Mouse (Mus musculus) hindbrain, embryonic 12.5 days (tissue): ENCODE measurements around the gene Kcmf1. TPM values are rescaled to one million over a fixed set of nuclear protein-coding genes. Genes with fewer than 3 reads are reported as not detected.
"Not testable (repeated sequence)": the region's sequence is repeated elsewhere in the genome, so short reads cannot be mapped to it uniquely, and the experiment has no call there.

Experiments
- ATAC-seq: fragments of 200-750 bp; cut with Nextera tagmentation; 2 replicates; pipeline ENCODE4 v1.8.0; 2017; ENCODE audit warnings: moderate TSS enrichment; ENCODE audit not compliant: low FRiP score
- H3K27ac ChIP-seq: fragments of 300-500 bp; sonication (generic); 2 replicates; pipeline ENCODE4 v1.5.1; 2016; ENCODE audit warnings: mild to moderate bottlenecking
- H3K27me3 ChIP-seq: fragments of 300-500 bp; sonication (generic); 2 replicates; pipeline ENCODE4 v1.6.1; 2016; ENCODE audit warnings: mild to moderate bottlenecking
- H3K36me3 ChIP-seq: fragments of 300-500 bp; sonication (generic); 2 replicates; pipeline ENCODE4 v1.6.1; 2016; ENCODE audit warnings: mild to moderate bottlenecking
- H3K4me1 ChIP-seq: fragments of 300-500 bp; sonication (generic); 2 replicates; pipeline ENCODE4 v1.6.1; 2016
- H3K4me2 ChIP-seq: fragments of 300-500 bp; sonication (generic); replicated peaks from 2 replicates; pipeline ENCODE4 v1.6.1; 2016; ENCODE audit warnings: mild to moderate bottlenecking
- H3K4me3 ChIP-seq: fragments of 300-500 bp; sonication (generic); 2 replicates; pipeline ENCODE4 v1.5.1; 2016; ENCODE audit warnings: mild to moderate bottlenecking
- H3K9ac ChIP-seq: fragments of 300-500 bp; sonication (generic); 2 replicates; pipeline ENCODE4 v1.6.1; 2016; ENCODE audit warnings: mild to moderate bottlenecking, moderate library complexity
- H3K9me3 ChIP-seq: fragments of 300-500 bp; sonication (generic); replicated peaks from 2 replicates; pipeline ENCODE4 v1.6.1; 2016; ENCODE audit warnings: mild to moderate bottlenecking
- WGBS: fragments of 180-500 bp; shearing (Covaris S2); methylation state at CpG from one replicate; pipeline ENCODE4 v1.1.7; 2016; 5-methylcytosine and 5-hydroxymethylcytosine counted together
- polyA plus RNA-seq: library from polyadenylated mRNA; unstranded; fragments of >200 nt; fragmentation: Nextera tagmentation; extraction: Ambion mirVana; gene quantifications from 2 replicates; pipeline ENCODE4 v1.2.1, GENCODE M21; 2016

Gene Kcmf1
- polyA plus RNA-seq, 1 experiment from 2014 or later, result 49.0 TPM

- H3K4me3 ChIP-seq, result no peak overlapping the region
- H3K4me2 ChIP-seq, result no peak overlapping the region
- no peaks in the 10 kb centered on the region for H3K9me3 ChIP-seq
- no peak overlapping the region for H3K9ac ChIP-seq
- H3K36me3 ChIP-seq, result no peaks in the 10 kb centered on the region
- WGBS, result 87% methylated on average over 1 of the region's 1 CpGs
- no peak for ATAC-seq
- no peak overlapping the region for H3K27ac ChIP-seq
- H3K27me3 ChIP-seq, result no peaks in the 10 kb centered on the region
- peaks cover 17% of the 10 kb centered on the region for H3K4me1 ChIP-seq
These were observed 32.0 kb downstream of the Kcmf1 start for GRCm38 (mm10) chr6:72867746-72868145.

GRCm38 (mm10) chr6:72866232-72866631 lies 33.5 kb downstream of the Kcmf1 start:
- no peak overlapping the region for H3K4me2 ChIP-seq
- no peak overlapping the region for H3K27ac ChIP-seq
- no peak overlapping the region for H3K9ac ChIP-seq
- no peaks in the 10 kb centered on the region for H3K36me3 ChIP-seq
- H3K4me1 ChIP-seq, result peaks cover 13% of the 10 kb centered on the region
- 88% methylated on average over 2 of the region's 2 CpGs for WGBS
- no peaks in the 10 kb centered on the region for H3K9me3 ChIP-seq
- no peaks in the 10 kb centered on the region for H3K27me3 ChIP-seq
- no peak overlapping the region for H3K4me3 ChIP-seq
- ATAC-seq, result no peak

- WGBS, result 96% methylated on average over 5 of the region's 5 CpGs
- H3K27ac ChIP-seq, result not testable (repeated sequence)
These were observed 37.1 kb downstream of the Kcmf1 start for GRCm38 (mm10) chr6:72862686-72863085.

GRCm38 (mm10) chr6:72854256-72854655 lies 45.5 kb downstream of the Kcmf1 start:
- no peak for ATAC-seq
- Histone ChIP-seq H3K27me3 (no peaks in the 10 kb centered on the region), H3K36me3 (peaks cover 52% of the 10 kb centered on the region), H3K4me3 (no peak overlapping the region), H3K4me1 (no peaks in the 10 kb centered on the region), H3K9ac (no peak overlapping the region), H3K4me2 (no peak overlapping the region), H3K27ac (no peak overlapping the region), H3K9me3 (0 out of 2 replicates have a peak, but pooled peaks cover 3% of the 10 kb centered on the region)
- WGBS, result 91% methylated on average over 5 of the region's 5 CpGs

More at GRCm38 (mm10) chr6:72862686-72863085, 37.1 kb downstream of the Kcmf1 start:
- not testable (repeated sequence) for H3K9ac ChIP-seq, H3K36me3 ChIP-seq, H3K4me2 ChIP-seq, H3K9me3 ChIP-seq, H3K27me3 ChIP-seq, ATAC-seq, H3K4me1 ChIP-seq, H3K4me3 ChIP-seq

- no peak for ATAC-seq
- no peak overlapping the region for H3K27ac ChIP-seq
- H3K36me3 ChIP-seq, result peaks cover 58% of the 10 kb centered on the region
- no peaks in the 10 kb centered on the region for H3K27me3 ChIP-seq
- H3K4me3 ChIP-seq, result no peak overlapping the region
- H3K4me1 ChIP-seq, result no peaks in the 10 kb centered on the region
- 0 out of 2 replicates have a peak, but pooled peaks cover 3% of the 10 kb centered on the region for H3K9me3 ChIP-seq
- 88% methylated on average over 4 of the region's 4 CpGs for WGBS
- H3K4me2 ChIP-seq, result no peak overlapping the region
- no peak overlapping the region for H3K9ac ChIP-seq
These were observed 47.6 kb downstream of the Kcmf1 start for GRCm38 (mm10) chr6:72852180-72852579.

GRCm38 (mm10) chr6:72851633-72852032 lies 48.1 kb downstream of the Kcmf1 start:
- peaks cover 58% of the 10 kb centered on the region for H3K36me3 ChIP-seq
- no peak overlapping the region for H3K4me3 ChIP-seq
- no peaks in the 10 kb centered on the region for H3K27me3 ChIP-seq
- ATAC-seq, result no peak
- no peak overlapping the region for H3K27ac ChIP-seq
- no peaks in the 10 kb centered on the region for H3K4me1 ChIP-seq
- no peak overlapping the region for H3K4me2 ChIP-seq
- 81% methylated on average over 5 of the region's 5 CpGs for WGBS
- no peak overlapping the region for H3K9ac ChIP-seq
- 0 out of 2 replicates have a peak, but pooled peaks cover 3% of the 10 kb centered on the region for H3K9me3 ChIP-seq

GRCm38 (mm10) chr6:72841986-72842502 lies 57.7 kb downstream of the Kcmf1 start:
- Histone ChIP-seq H3K27me3 (no peaks in the 10 kb centered on the region), H3K4me1 (no peaks in the 10 kb centered on the region), H3K4me3 (no peak overlapping the region), H3K9me3 (no peaks in the 10 kb centered on the region), H3K4me2 (no peak overlapping the region), H3K9ac (no peak overlapping the region), H3K36me3 (peaks cover 58% of the 10 kb centered on the region), H3K27ac (no peak overlapping the region)
- no peak for ATAC-seq
- 91% methylated on average over 7 of the region's 7 CpGs for WGBS

GRCm38 (mm10) chr6:72840867-72841780 lies 58.7 kb downstream of the Kcmf1 start:
- Histone ChIP-seq H3K27ac (no peak overlapping the region), H3K4me2 (no peak overlapping the region), H3K4me1 (no peaks in the 10 kb centered on the region), H3K9ac (no peak overlapping the region), H3K27me3 (no peaks in the 10 kb centered on the region), H3K9me3 (no peaks in the 10 kb centered on the region), H3K4me3 (no peak overlapping the region), H3K36me3 (peaks cover 49% of the 10 kb centered on the region)
- 91% methylated on average over 13 of the region's 13 CpGs for WGBS
- ATAC-seq, result no peak

- no peak for ATAC-seq
- H3K27ac ChIP-seq, result no peak overlapping the region
- 95% methylated on average over 4 of the region's 4 CpGs for WGBS
- H3K9me3 ChIP-seq, result no peaks in the 10 kb centered on the region
- no peak overlapping the region for H3K4me2 ChIP-seq
- H3K4me3 ChIP-seq, result no peak overlapping the region
- peaks cover 22% of the 10 kb centered on the region for H3K36me3 ChIP-seq
- no peak overlapping the region for H3K9ac ChIP-seq
- no peaks in the 10 kb centered on the region for H3K27me3 ChIP-seq
- no peaks in the 10 kb centered on the region for H3K4me1 ChIP-seq
These were observed 62.0 kb downstream of the Kcmf1 start for GRCm38 (mm10) chr6:72837756-72838155.

GRCm38 (mm10) chr6:72834518-72834917 lies 65.3 kb downstream of the Kcmf1 start:
- peaks cover 1% of the 10 kb centered on the region for H3K36me3 ChIP-seq
- no peak overlapping the region for H3K4me3 ChIP-seq
- no peak overlapping the region for H3K27ac ChIP-seq
- H3K4me2 ChIP-seq, result no peak overlapping the region
- H3K27me3 ChIP-seq, result no peaks in the 10 kb centered on the region
- no peak for ATAC-seq
- no peaks in the 10 kb centered on the region for H3K9me3 ChIP-seq
- 60% methylated on average over 4 of the region's 4 CpGs for WGBS
- no peak overlapping the region for H3K9ac ChIP-seq
- H3K4me1 ChIP-seq, result no peaks in the 10 kb centered on the region

GRCm38 (mm10) chr6:72831858-72832257 lies 67.9 kb downstream of the Kcmf1 start:
- ATAC-seq, result no peak
- Histone ChIP-seq H3K4me1 (no peaks in the 10 kb centered on the region), H3K36me3 (no peaks in the 10 kb centered on the region), H3K4me3 (no peak overlapping the region), H3K9me3 (no peaks in the 10 kb centered on the region), H3K27ac (no peak overlapping the region), H3K4me2 (no peak overlapping the region), H3K27me3 (no peaks in the 10 kb centered on the region), H3K9ac (no peak overlapping the region)
- WGBS, result 56% methylated on average over 3 of the region's 3 CpGs

GRCm38 (mm10) chr6:72831276-72831675 lies 68.5 kb downstream of the Kcmf1 start:
- WGBS, result 29% methylated on average over 3 of the region's 3 CpGs
- no peak overlapping the region for H3K4me3 ChIP-seq
- H3K9me3 ChIP-seq, result no peaks in the 10 kb centered on the region
- H3K27ac ChIP-seq, result no peak overlapping the region
- no peak for ATAC-seq
- H3K9ac ChIP-seq, result no peak overlapping the region
- H3K4me2 ChIP-seq, result no peak overlapping the region
- no peaks in the 10 kb centered on the region for H3K4me1 ChIP-seq
- no peaks in the 10 kb centered on the region for H3K36me3 ChIP-seq
- peaks cover 2% of the 10 kb centered on the region; the same call in 1 of the 2 replicates for H3K27me3 ChIP-seq
